Mouse (Mus musculus) liver, embryonic 14.5 days (tissue): ENCODE data around the gene Cnih3.

Experiments
- CTCF ChIP-seq: IDR thresholded peaks from 2 replicates; pipeline ENCODE4 v1.5.1; 2016; ENCODE audit warnings: antibody characterized with exemption, low read depth, control low read depth
- EP300 ChIP-seq: IDR thresholded peaks from 2 replicates; pipeline ENCODE4 v1.6.1; 2016; ENCODE audit warnings: antibody characterized with exemption, low read depth

DNA sequence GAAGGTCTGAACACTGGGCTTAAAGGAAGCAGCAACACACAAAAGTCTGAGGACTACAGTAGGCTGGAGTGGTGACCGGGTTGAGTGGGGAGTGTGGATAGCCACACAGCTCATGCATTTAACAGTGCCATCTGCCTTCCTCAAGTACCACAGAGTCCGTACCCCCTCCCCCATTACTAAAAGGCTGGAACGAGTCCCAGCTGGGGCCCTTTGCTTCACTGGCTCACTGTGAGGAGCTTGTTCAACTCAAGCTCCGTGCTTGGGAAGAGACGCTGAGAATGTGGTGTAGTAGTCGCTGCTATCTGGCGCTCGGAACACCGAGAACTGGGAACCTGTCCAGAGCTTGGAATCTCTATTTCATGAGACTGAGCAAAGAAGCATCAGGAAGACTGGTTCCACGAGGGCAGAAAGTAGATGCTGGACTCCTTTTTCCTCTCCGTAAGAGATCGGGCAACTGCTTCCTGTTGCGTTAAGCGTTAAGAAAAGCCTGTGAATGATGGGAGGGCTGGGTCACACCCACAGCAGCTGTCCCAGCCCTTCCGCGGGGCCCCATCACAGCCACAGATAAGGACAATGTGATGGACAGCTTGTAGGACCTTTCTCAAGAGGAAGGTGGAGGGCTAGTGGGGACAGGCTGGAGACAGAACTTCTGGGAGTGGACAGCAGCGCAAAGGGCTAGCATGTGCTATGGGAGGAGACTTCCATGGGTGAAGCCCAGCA lies 114.3 kb downstream of the Cnih3 start:
- TF ChIP-seq EP300 (no peak), CTCF (no peak)
